Mouse (Mus musculus) G1E (cell line): ENCODE measurements around the gene Igfbp5. TPM values are rescaled to one million over a fixed set of nuclear protein-coding genes. Genes with fewer than 3 reads are reported as not detected.

Experiments used
- ATAC-seq: 2 replicates; pipeline ENCODE4 v1.8.0; 2016; ENCODE audit warnings: mild to moderate bottlenecking; ENCODE audit not compliant: insufficient number of reproducible peaks, poor library complexity, low FRiP score, severe bottlenecking; ENCODE audit errors: extremely low read depth
- DNase-seq: peaks from one replicate; pipeline ENCODE4 v3.0.0; 2012; ENCODE audit warnings: low spot score
- H3K27me3 ChIP-seq: 2 replicates; pipeline ENCODE4 v1.6.1; 2012; ENCODE audit warnings: mild to moderate bottlenecking, low read length, inconsistent platforms; ENCODE audit not compliant: insufficient read depth
- H3K36me3 ChIP-seq: replicated peaks from 2 replicates; pipeline ENCODE3; 2012; ENCODE audit warnings: mild to moderate bottlenecking, inconsistent platforms
- H3K4me1 ChIP-seq: 2 replicates; pipeline ENCODE4 v1.6.1; 2012; ENCODE audit warnings: low read depth, low read length, inconsistent platforms, mixed read lengths; ENCODE audit not compliant: insufficient read depth
- H3K4me3 ChIP-seq: 2 replicates; pipeline ENCODE4 v1.5.1; 2012; ENCODE audit warnings: low read depth, mild to moderate bottlenecking, inconsistent platforms, low read length, moderate library complexity, mixed read lengths
- H3K9me3 ChIP-seq: replicated peaks from 2 replicates; pipeline ENCODE4 v1.6.1; 2012; ENCODE audit warnings: inconsistent platforms
- CTCF ChIP-seq: IDR thresholded peaks from 2 replicates; pipeline ENCODE4 v1.5.1; 2012; ENCODE audit warnings: low read depth, low read length, inconsistent platforms, mixed read lengths
- GATA1 ChIP-seq: IDR thresholded peaks from 2 replicates; pipeline ENCODE4 v1.6.1; 2012; ENCODE audit warnings: borderline replicate concordance, low read length, inconsistent platforms, mixed read lengths
- GATA2 ChIP-seq: IDR thresholded peaks from 2 replicates; pipeline ENCODE4 v1.6.1; 2012; ENCODE audit warnings: low read depth, low read length, inconsistent platforms, borderline replicate concordance
- POLR2AphosphoS5 ChIP-seq: IDR thresholded peaks from 2 replicates; pipeline ENCODE4 v1.6.1; 2012; ENCODE audit warnings: low read depth, low read length, inconsistent platforms; ENCODE audit not compliant: insufficient replicate concordance
- TAL1 ChIP-seq: conservative IDR thresholded peaks from 2 replicates; pipeline ENCODE4 v1.6.1; 2012; ENCODE audit warnings: low read depth, low read length, inconsistent platforms, mixed read lengths
- polyA plus RNA-seq: library from polyadenylated mRNA; stranded (reverse); fragments of >175 nt; gene quantifications from 2 replicates; pipeline ENCODE4 v1.2.3, GENCODE M21; 2012
- total RNA-seq, 2 experiments: library from RNA; stranded (forward) in 1 of 2; stranded (reverse) in 1 of 2; fragments of 200-1000 nt in 1 of 2; fragments of >200 nt in 1 of 2; fragmentation: Nextera tagmentation in 1 of 2; gene quantifications; 2 replicates each; pipeline ENCODE4 v1.2.3; 2014 to 2017

The Igfbp5 gene
- total and polyA plus RNA-seq, 3 experiments: 0.01 to 0.11 TPM; not detected in 1

DNA sequence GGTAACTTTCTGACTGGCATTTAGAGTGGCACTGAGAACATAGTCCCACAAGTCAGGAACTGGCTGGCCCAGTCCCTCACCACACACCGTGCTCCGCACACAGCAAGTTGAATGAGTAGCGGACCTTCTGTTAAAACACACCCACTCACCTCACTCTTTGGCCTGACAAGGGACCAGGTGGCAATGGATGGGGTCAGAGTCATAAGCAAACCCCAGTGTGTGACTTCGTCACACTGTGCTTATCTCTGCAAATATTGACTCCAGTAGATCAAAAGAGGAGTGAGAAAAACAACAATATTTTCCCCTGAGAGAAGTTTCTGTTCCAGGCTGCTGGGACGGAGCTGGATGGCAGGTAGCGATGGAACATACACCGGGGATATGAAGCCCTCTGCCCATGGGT, 65.4 kb downstream of the Igfbp5 start:
- H3K36me3 ChIP-seq: no peaks in the 10 kb centered on the region
- H3K4me1 ChIP-seq: peaks cover 5% of the 10 kb centered on the region; the same call in 1 of the 2 replicates
- H3K4me3 ChIP-seq: no peak overlapping the region
- no peak for ATAC-seq
- no peak for TF ChIP-seq POLR2AphosphoS5
- TF ChIP-seq TAL1: no peak
- no peak for TF ChIP-seq GATA1
- TF ChIP-seq GATA2: no peak
- TF ChIP-seq CTCF: no peak
- no peaks in the 10 kb centered on the region for H3K9me3 ChIP-seq
- no peak for DNase-seq
- no peaks in the 10 kb centered on the region; the same call in 1 of the 2 replicates for H3K27me3 ChIP-seq

Other genes with a start within 250 kb of the Igfbp5 start
- not detected in 2 replicates for gene Ankar, start 174.3 kb downstream of the Igfbp5 start, total RNA-seq (2014; fragmentation: Nextera tagmentation)
- gene Ankar, start 174.3 kb downstream of the Igfbp5 start, total RNA-seq (2017): under 0.01 and 0.05 TPM in 2 replicates
- not detected in 2 replicates for gene Ankar, start 174.3 kb downstream of the Igfbp5 start, polyA plus RNA-seq
- 292 and 302 TPM in 2 replicates for gene Rpl37a, start 163.6 kb downstream of the Igfbp5 start, total RNA-seq (2014; fragmentation: Nextera tagmentation)
- gene Rpl37a, start 163.6 kb downstream of the Igfbp5 start, total RNA-seq (2017): 1,269 and 1,321 TPM in 2 replicates
- 154 and 162 TPM in 2 replicates for gene Rpl37a, start 163.6 kb downstream of the Igfbp5 start, polyA plus RNA-seq
- not detected in 2 replicates for gene Igfbp2, start 50.4 kb downstream of the Igfbp5 start, total RNA-seq (2014; fragmentation: Nextera tagmentation)
- gene Igfbp2, start 50.4 kb downstream of the Igfbp5 start, total RNA-seq (2017): 0.29 and 0.55 TPM in 2 replicates
- gene Igfbp2, start 50.4 kb downstream of the Igfbp5 start, polyA plus RNA-seq: not detected in 2 replicates
- not detected in 2 replicates for gene Tnp1, start 141.0 kb upstream of the Igfbp5 start, total RNA-seq (2014; fragmentation: Nextera tagmentation)
- gene Tnp1, start 141.0 kb upstream of the Igfbp5 start, total RNA-seq (2017): not detected in 2 replicates
- gene Tnp1, start 141.0 kb upstream of the Igfbp5 start, polyA plus RNA-seq: not detected in 2 replicates